Mouse (Mus musculus): Measurements from ENCODE around the gene Kif6.

- TF ChIP-seq CTCF (conservative IDR thresholded peaks at IDR 0.05; ENCODE audit: low read length) (no peak), POU5F1 (IDR thresholded peaks at IDR 0.05; ENCODE audit: borderline replicate concordance, low read length) (no peak)
Measured at GRCm38 (mm10) chr17:49767717-49768370, 152.9 kb downstream of the Kif6 start.

Data from E14TG2a.4 (cell line).